Mouse (Mus musculus) gastrocnemius, postnatal 36 days (tissue): Measurements from ENCODE around the gene Olfr1428. TPM values are rescaled to one million over a fixed set of nuclear protein-coding genes. Genes with fewer than 3 reads are reported as not detected.
"Not testable (repeated sequence)": the region's sequence is repeated elsewhere in the genome, so short reads cannot be mapped to it uniquely, and the experiment has no call there.

ENCODE experiments used
- DNase-seq, 2 experiments: peaks; one replicate each; pipeline ENCODE4 v3.0.0; 2022
- intact Hi-C: fragments of 180-260 bp; cut with DNase I; formaldehyde crosslinking; loops from one replicate; pipeline ENCODE4 v1.15.1; 2025
- long read RNA-seq, 2 experiments: library from polyadenylated mRNA; stranded (forward); transcript quantifications; one replicate each; pipeline ENCODE4 v2.0.0; 2021
- total RNA-seq, 2 experiments: library from RNA; stranded (reverse); gene quantifications; 2 replicates each; pipeline ENCODE4 v1.2.3; 2021

The Olfr1428 gene
- not detected for total RNA-seq
- long read RNA-seq, experiment 1, result 0 reads
- long read RNA-seq, experiment 2, result 0 reads

DNA sequence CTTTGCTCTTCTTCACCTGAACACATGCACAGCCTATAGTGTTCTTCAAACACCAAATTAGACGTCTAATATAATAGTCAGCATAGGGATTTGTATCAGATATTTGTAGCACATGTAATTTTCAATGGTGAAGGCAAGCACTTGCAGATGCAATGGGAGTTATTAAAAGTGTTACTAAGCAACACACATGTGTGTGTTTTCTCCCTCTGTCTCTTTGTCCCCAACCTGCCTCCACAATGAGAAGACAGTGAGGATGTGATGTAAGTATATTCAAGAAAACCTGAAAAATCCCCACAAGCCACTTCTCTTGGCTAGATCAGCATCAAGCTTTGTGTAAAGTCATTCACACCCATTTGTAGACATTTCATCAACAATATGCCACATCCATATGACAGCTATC is at the start of gene Olfr1428:
Olfr1428 (minus strand) TSS at position 101 of the 400 bp plus-strand sequence.
- intact Hi-C loops, result no loop called here
- DNase-seq, result no peak

GRCm38 (mm10) chr19:12145452-12145851 is 29.8 kb upstream of the Olfr1428 start:
- DNase-seq, result no peak
- intact Hi-C loops, result no loop called here

- no peak for DNase-seq
- intact Hi-C loops, result no loop called here
These were observed 27.7 kb upstream of the Olfr1428 start for GRCm38 (mm10) chr19:12143356-12143755.

DNA sequence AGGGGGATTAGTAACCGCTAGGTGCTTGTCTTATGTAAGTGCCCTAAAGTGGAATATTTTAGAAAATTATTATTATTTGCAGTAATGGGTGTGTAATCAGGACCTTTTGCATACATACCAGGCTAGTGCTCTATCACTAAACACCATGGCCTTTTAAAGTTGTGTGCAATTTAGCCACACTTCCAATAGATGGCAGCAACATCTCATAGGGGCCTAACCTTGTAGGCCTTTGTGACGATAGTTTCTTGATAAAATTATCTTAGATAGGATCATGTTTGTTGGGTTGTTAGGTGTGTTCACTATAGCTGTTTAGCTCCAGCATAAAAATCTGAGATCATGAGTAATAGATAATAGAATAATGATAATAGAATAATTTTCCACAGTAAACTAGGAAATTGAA is 18.6 kb upstream of the Olfr1428 start:
- DNase-seq, result no peak
- intact Hi-C loops, result loop anchor here (10.0 kb wide), 1 partner anchor 301 kb away; no protein-coding TSS in a partner anchor

DNA sequence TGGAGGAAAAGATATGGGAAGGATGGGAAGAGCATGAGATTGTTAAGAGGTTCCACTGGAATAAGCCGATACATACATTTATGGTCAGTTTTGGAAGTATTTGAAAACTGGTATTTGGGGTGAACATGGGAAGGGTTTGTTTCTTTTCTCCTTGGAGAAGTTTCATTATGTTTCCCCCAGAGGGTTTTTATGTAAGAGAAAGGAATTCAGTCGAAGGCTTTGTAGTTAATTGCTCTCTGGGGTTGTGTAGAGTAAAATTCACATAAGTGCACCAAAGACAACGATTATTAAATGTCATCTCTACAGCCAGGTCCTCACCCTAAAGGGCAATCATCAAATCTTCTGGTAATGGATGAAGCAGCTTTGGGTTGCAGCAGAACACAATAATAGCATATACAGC is 7.4 kb upstream of the Olfr1428 start, which contains the start of gene Olfr76:
Olfr76 (minus strand) TSS at position 101 of the 400 bp plus-strand sequence.
- no peak for DNase-seq
- intact Hi-C loops, result no loop called here

DNA sequence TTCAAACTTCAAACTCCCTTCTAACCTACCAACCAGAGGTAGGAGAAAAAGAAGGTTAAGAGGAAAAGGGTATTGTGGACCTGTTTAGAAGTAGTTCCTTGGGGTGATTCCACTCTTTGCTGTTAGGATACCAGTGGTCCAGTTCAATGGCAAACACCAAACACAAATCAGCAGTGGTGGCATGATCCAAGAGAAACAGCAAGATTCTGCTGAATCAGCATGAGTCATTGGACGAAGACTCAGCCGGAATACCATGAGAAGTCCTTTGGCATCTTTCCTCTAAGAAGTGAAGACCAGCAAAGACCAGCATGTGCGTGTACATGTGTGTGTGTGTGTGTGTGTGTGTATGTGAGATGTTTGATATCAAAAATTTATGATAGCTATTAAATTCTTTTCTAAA is 767 bp upstream of the Olfr1428 start:
- no peak for DNase-seq
- intact Hi-C loops, result no loop called here

- intact Hi-C loops, result no loop called here
- DNase-seq, result no peak
These were observed 1.9 kb downstream of the Olfr1428 start for GRCm38 (mm10) chr19:12113807-12114206.

DNA sequence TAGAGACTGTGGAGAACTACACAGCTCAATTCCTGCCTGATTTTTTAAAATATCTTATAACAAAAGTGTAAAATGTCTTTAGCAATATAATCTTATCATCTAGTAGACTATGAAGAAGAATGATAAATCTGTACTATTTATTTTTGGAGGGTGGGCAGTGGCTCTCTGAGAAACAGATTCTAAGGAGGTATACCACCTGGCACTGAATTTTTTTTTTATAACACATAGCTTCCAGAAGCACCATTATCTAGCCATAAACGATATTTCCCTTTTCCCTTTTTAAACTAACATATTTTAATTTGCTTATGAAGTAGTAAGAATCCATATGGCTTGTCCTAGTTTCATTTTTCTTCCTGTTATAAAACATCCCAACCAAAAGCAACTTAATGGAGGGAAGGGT is 11.2 kb downstream of the Olfr1428 start:
- no peak for DNase-seq

GRCm38 (mm10) chr19:12103234-12103633 is 12.5 kb downstream of the Olfr1428 start, which contains the start of gene Olfr1427:
Gene Olfr1427, minus strand, starts transcription at chr19:12103334.
- intact Hi-C loops, result no loop called here
- DNase-seq, result no peak

More for the DNA sequence above, 11.2 kb downstream of the Olfr1428 start:
- intact Hi-C loops, result no loop called here

- no peak for DNase-seq
- intact Hi-C loops, result no loop called here
These were observed 23.8 kb downstream of the Olfr1428 start, which contains the start of gene Olfr1426 for GRCm38 (mm10) chr19:12091913-12092312. Gene Olfr1426, minus strand, starts transcription at chr19:12092013.

DNA sequence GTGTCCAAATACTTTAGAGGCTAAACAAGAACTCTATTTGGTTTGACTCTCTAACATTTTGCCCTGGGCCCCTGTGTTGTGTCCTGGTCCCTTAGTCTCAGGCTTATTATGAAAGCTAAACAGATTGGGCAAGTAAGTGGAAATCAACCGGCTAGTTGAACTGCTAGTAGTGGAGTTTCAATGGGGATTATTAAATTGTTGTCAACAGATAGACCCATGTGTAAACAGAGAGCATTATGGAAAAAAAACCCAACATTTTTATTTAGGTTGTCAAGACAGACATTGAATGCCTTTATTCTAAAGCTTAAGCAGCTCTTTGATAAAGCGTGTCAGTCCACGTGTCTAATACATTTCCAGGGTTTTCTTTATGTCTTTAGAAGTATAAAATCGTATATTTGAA is 38.1 kb downstream of the Olfr1428 start, which contains the start of gene Olfr1425:
Olfr1425 (minus strand) TSS at position 101 of the 400 bp plus-strand sequence.
- DNase-seq, intact Hi-C loops: not testable (repeated sequence)

DNA sequence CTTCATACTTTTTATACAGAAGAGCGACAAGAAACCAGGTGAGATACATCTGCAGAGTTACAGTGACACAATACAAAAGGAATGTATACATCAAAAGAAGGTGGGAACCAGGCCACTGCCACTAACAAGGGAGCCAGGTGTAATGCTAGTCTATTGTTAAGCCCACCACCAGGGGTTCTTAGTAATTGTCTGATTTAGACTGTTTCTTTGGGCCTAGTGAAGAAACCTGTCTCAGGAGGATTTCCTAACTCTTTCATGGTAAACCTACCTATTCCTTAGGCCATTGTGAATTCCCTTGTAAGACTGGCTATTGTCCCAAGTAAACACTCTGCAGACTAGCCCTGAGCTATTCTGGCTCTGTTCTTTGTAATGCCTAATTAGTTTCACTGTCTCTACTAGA is 46.2 kb downstream of the Olfr1428 start:
- DNase-seq, intact Hi-C loops: not testable (repeated sequence)

DNA sequence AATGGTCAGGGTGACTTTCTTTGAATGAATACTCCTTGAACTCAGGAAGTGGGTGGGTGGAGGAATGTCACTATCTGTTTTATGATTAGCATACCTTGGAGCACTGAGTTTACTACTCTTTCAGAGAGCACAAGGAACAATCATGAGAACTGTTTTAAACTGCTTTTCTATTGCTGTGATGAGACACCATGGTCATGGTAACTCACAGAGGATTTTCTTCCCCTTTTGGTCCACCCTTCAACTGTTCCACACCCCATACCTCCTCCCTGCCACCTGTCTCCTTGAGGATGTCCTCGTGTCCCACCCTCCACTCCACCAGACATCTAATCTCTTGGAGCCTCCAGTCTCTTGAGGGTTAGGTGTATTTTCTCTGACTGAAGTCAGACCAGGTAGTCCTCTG is 47.9 kb downstream of the Olfr1428 start:
- intact Hi-C loops, DNase-seq: not testable (repeated sequence)

DNA sequence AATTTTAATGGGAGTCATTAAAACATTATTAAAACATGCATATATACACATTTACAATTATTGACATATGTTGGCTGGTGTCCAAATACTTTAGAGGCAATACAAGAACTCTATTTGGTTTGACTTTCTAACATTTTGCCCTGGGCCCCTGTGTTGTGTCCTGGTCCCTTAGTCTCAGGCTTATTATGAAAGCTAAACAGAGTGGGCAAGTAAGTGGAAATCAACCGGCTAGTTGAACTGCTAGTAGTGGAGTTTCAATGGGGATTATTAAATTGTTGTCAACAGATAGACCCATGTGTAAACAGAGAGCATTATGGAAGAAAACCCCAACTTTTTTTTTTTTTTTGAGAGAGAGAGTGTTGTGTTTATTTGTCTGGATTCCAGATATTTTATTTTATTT is 53.1 kb downstream of the Olfr1428 start, which contains the start of gene Olfr1424:
Olfr1424 (minus strand) TSS at position 101 of the 400 bp plus-strand sequence.
- intact Hi-C loops, DNase-seq: not testable (repeated sequence)

Other genes starting within 250 kb of the Olfr1428 start
- gene Olfr1419, start 240.8 kb downstream of the Olfr1428 start, total RNA-seq, result not detected
- not detected for gene Olfr1420, start 229.3 kb downstream of the Olfr1428 start, total RNA-seq
- gene Patl1, start 203.5 kb downstream of the Olfr1428 start, total RNA-seq, result 10 to 100 TPM; 19.2 to 23.8 TPM
- 10 to 100 TPM; 57.0 to 60.8 TPM for gene Osbp, start 150.0 kb downstream of the Olfr1428 start, total RNA-seq
- gene Olfr1423, start 74.6 kb downstream of the Olfr1428 start, total RNA-seq, result not detected
- gene Olfr1424, start 53.2 kb downstream of the Olfr1428 start, total RNA-seq, result not detected
- gene Olfr1425, start 38.2 kb downstream of the Olfr1428 start, total RNA-seq, result not detected
- not detected for gene Olfr1426, start 23.9 kb downstream of the Olfr1428 start, total RNA-seq
- gene Olfr1427, start 12.6 kb downstream of the Olfr1428 start, total RNA-seq, result not detected
- gene Olfr76, start 7.3 kb upstream of the Olfr1428 start, total RNA-seq, result not detected
- not detected for gene Olfr1555-ps1, start 54.2 kb upstream of the Olfr1428 start, total RNA-seq
- gene Olfr1431, start 84.7 kb upstream of the Olfr1428 start, total RNA-seq, result not detected
- not detected for gene Olfr1432, start 116.7 kb upstream of the Olfr1428 start, total RNA-seq
- not detected for gene Olfr262, start 125.8 kb upstream of the Olfr1428 start, total RNA-seq
- gene Olfr235, start 145.1 kb upstream of the Olfr1428 start, total RNA-seq, result not detected
- gene Olfr1434, start 164.0 kb upstream of the Olfr1428 start, total RNA-seq, result not detected
- not detected for gene Olfr1436, start 183.2 kb upstream of the Olfr1428 start, total RNA-seq
- gene Olfr1437, start 209.2 kb upstream of the Olfr1428 start, total RNA-seq, result not detected
- not detected for gene Olfr1438-ps1, start 220.0 kb upstream of the Olfr1428 start, total RNA-seq